Mouse (Mus musculus) forebrain, postnatal 0 days (tissue): Measurements from ENCODE around the gene Sox5. TPM values are rescaled to one million over a fixed set of nuclear protein-coding genes. Genes with fewer than 3 reads are reported as not detected.
A peak's percentile ranks its signal among the peaks of the same experiment; 100 is the strongest.

Experiments
- ATAC-seq: fragments of 200-750 bp; cut with Nextera tagmentation; 2 replicates; pipeline ENCODE4 v1.8.0; 2017; ENCODE audit warnings: mild to moderate bottlenecking, moderate library complexity
- DNase-seq: peaks from one replicate; pipeline ENCODE4 v3.0.0-alpha.2; 2015
- H3K27ac ChIP-seq: fragments of 300-500 bp; sonication (generic); 2 replicates; pipeline ENCODE4 v1.5.1; 2014; ENCODE audit warnings: low read depth, mild to moderate bottlenecking, antibody characterized with exemption, low read length, moderate library complexity, mixed read lengths
- H3K27me3 ChIP-seq: fragments of 300-500 bp; sonication (generic); 2 replicates; pipeline ENCODE4 v1.6.1; 2014; ENCODE audit warnings: mild to moderate bottlenecking, low read length, mixed read lengths; ENCODE audit not compliant: insufficient read depth
- H3K36me3 ChIP-seq: fragments of 300-500 bp; sonication (generic); 2 replicates; pipeline ENCODE4 v1.6.1; 2014; ENCODE audit warnings: mild to moderate bottlenecking, moderate library complexity; ENCODE audit not compliant: insufficient read depth
- H3K4me1 ChIP-seq: fragments of 300-500 bp; sonication (generic); 2 replicates; pipeline ENCODE4 v1.6.1; 2014; ENCODE audit warnings: antibody characterized with exemption; ENCODE audit not compliant: insufficient read depth
- H3K4me2 ChIP-seq: fragments of 300-500 bp; sonication (generic); 2 replicates; pipeline ENCODE4 v1.6.1; 2014; ENCODE audit warnings: low read depth, mild to moderate bottlenecking, moderate library complexity
- H3K4me3 ChIP-seq: fragments of 300-500 bp; sonication (generic); 2 replicates; pipeline ENCODE4 v1.5.1; 2014; ENCODE audit warnings: low read depth, low read length, mixed read lengths
- H3K9ac ChIP-seq: fragments of 300-500 bp; sonication (generic); 2 replicates; pipeline ENCODE4 v1.6.1; 2014; ENCODE audit warnings: mild to moderate bottlenecking
- H3K9me3 ChIP-seq: fragments of 300-500 bp; sonication (generic); 2 replicates; pipeline ENCODE4 v1.6.1; 2016; ENCODE audit warnings: low read length
- CTCF ChIP-seq: sonication (generic); IDR thresholded peaks from 2 replicates; pipeline ENCODE4 v1.5.1; 2016; ENCODE audit warnings: antibody characterized with exemption, control low read depth, low read depth
- WGBS: fragments of 180-500 bp; shearing (Covaris S2); extraction: QIAGEN DNeasy Blood & Tissue Kit; methylation state at CpG from one replicate; pipeline ENCODE4 v1.1.7; 2014; 5-methylcytosine and 5-hydroxymethylcytosine counted together
- polyA plus RNA-seq: library from polyadenylated mRNA; unstranded; fragments of >200 nt; fragmentation: Nextera tagmentation; extraction: Ambion mirVana; gene quantifications from 2 replicates; pipeline ENCODE4 v1.2.1, GENCODE M21; 2015
- total RNA-seq: library from RNA; depleted of rRNA; stranded (reverse); fragments of >200 nt; gene quantifications from 2 replicates; pipeline ENCODE4 v1.2.3, GENCODE M21; 2014

The Sox5 gene
- total and polyA plus RNA-seq, 2 experiments from 2014 or later = 31.6 to 62.8 TPM

- DNase-seq (no peak), ATAC-seq (no peak)
- TF ChIP-seq CTCF = no peak
- H3K36me3 ChIP-seq = no peaks in the 10 kb centered on the region
- H3K9ac ChIP-seq = no peak overlapping the region
- no peak overlapping the region for H3K4me3 ChIP-seq
- 96% methylated on average over 1 of the region's 1 CpGs for WGBS
- H3K27ac ChIP-seq = no peak overlapping the region
- no peaks in the 10 kb centered on the region for H3K27me3 ChIP-seq
- no peak overlapping the region for H3K4me2 ChIP-seq
- no peaks in the 10 kb centered on the region for H3K9me3 ChIP-seq
- no peaks in the 10 kb centered on the region; the same call in 1 of the 2 replicates for H3K4me1 ChIP-seq
These were observed 73.8 kb downstream of the Sox5 start for GRCm38 (mm10) chr6:144707976-144708375.

DNA sequence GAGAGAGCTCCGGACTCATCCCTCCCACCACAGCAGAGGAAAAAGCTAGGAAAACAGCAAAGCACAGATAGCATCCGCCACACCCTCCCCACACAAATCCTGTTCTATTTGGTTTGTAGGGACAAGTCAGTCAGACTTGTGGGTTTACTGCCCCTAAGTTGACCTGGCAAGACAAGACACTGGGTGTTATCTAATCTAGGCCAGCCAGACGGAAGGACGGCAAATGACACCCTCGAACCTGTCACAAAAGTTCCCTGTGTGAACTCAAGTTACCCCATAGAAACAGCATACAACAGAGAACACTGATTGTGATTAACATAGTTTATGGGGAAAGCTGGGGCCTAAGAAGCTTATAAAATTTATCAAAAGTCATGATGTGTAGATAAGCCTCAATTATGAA lies 76.8 kb downstream of the Sox5 start:
- no peaks in the 10 kb centered on the region for H3K4me1 ChIP-seq
- no peak overlapping the region for H3K27ac ChIP-seq
- TF ChIP-seq CTCF = no peak
- DNase-seq (no peak), ATAC-seq (no peak)
- H3K9me3 ChIP-seq = no peaks in the 10 kb centered on the region
- H3K4me3 ChIP-seq = no peak overlapping the region
- 95% methylated on average over 5 of the region's 5 CpGs for WGBS
- H3K4me2 ChIP-seq = no peak overlapping the region
- H3K27me3 ChIP-seq = no peaks in the 10 kb centered on the region
- H3K36me3 ChIP-seq = no peaks in the 10 kb centered on the region
- H3K9ac ChIP-seq = no peak overlapping the region

DNA sequence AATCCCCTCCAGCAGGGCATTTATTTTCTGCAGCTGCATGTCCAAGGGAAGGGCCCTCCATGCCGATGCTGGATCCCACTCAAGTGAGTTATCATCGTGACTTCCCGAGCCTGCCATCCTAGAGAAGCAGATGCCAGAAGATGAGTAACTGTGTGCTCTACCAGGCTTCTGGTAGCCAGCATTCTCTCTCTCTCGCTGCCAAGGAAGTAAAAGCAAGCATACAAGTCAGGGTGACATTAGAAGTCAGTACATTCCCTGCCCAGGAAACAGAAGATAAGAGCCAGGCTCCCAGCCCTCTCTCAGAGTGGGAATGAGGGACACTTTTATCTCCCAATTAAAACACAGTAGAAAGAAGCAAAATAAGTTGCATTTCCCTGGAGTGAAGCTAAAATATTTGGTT lies 86.1 kb downstream of the Sox5 start:
- no peak overlapping the region for H3K4me2 ChIP-seq
- no peak overlapping the region for H3K4me3 ChIP-seq
- H3K9me3 ChIP-seq = no peaks in the 10 kb centered on the region
- DNase-seq (peak; percentile 35), ATAC-seq (peak; percentile 65)
- no peaks in the 10 kb centered on the region for H3K27me3 ChIP-seq
- 59% methylated on average over 4 of the region's 4 CpGs for WGBS
- H3K9ac ChIP-seq = no peak overlapping the region
- no peaks in the 10 kb centered on the region for H3K36me3 ChIP-seq
- no peaks in the 10 kb centered on the region for H3K4me1 ChIP-seq
- TF ChIP-seq CTCF = no peak
- H3K27ac ChIP-seq = no peak overlapping the region

- ATAC-seq (no peak), DNase-seq (no peak)
- no peak overlapping the region for H3K4me3 ChIP-seq
- H3K36me3 ChIP-seq = no peaks in the 10 kb centered on the region
- no peaks in the 10 kb centered on the region for H3K27me3 ChIP-seq
- H3K4me1 ChIP-seq = no peaks in the 10 kb centered on the region
- no peak overlapping the region for H3K4me2 ChIP-seq
- no peak for TF ChIP-seq CTCF
- no peaks in the 10 kb centered on the region for H3K9me3 ChIP-seq
- H3K9ac ChIP-seq = no peak overlapping the region
- WGBS = 81% methylated on average over 7 of the region's 7 CpGs
- H3K27ac ChIP-seq = no peak overlapping the region
These were observed 88.4 kb downstream of the Sox5 start for GRCm38 (mm10) chr6:144693211-144693899.

DNA sequence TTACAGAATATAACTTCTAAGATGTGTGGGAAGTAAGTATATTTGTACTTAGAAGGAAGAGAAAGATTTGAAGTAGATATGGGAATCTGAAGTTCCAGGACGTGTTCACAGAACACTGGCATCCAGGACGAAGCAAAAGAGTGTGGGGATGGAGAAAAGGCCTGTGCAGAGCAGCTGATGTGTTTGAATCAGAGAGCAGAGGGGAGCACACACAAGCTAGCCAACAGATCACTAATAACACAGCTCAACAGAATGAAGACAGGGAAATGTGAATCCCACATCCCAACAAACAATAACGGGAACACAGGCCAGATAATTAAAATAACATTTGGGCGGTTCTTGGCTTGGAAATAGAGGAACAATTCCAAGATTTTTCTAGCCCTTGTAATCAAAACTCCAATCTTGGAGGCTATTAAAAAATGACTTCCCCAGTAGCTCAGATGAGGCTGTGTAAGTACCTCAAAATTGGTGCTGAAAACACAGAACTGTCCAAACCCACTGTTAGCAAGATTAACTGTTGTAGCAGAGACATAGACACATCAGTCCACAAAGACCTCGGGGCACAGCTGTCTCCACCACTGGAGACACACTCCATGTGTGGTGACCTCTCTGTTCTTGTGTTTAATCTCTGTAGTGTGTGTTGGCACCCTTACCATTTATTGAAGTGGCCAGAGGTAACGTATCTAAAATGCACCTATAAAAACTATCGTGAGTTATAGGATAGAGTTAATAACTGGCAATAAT lies 90.3 kb downstream of the Sox5 start:
- Histone ChIP-seq H3K4me1 (no peaks in the 10 kb centered on the region), H3K27me3 (no peaks in the 10 kb centered on the region), H3K36me3 (no peaks in the 10 kb centered on the region), H3K4me2 (no peak overlapping the region), H3K9ac (no peak overlapping the region), H3K9me3 (no peaks in the 10 kb centered on the region), H3K4me3 (no peak overlapping the region), H3K27ac (no peak overlapping the region)
- no peak for TF ChIP-seq CTCF
- DNase-seq = peak; percentile 21
- no peak for ATAC-seq
- 60% methylated on average over 7 of the region's 7 CpGs for WGBS

- no peak for ATAC-seq
- no peaks in the 10 kb centered on the region for H3K9me3 ChIP-seq
- DNase-seq = no peak
- no peaks in the 10 kb centered on the region for H3K4me1 ChIP-seq
- no peak overlapping the region for H3K4me2 ChIP-seq
- H3K27me3 ChIP-seq = no peaks in the 10 kb centered on the region
- no peak overlapping the region for H3K9ac ChIP-seq
- no peaks in the 10 kb centered on the region for H3K36me3 ChIP-seq
- 92% methylated on average over 3 of the region's 3 CpGs for WGBS
- H3K27ac ChIP-seq = no peak overlapping the region
- TF ChIP-seq CTCF = no peak
- H3K4me3 ChIP-seq = no peak overlapping the region
These were observed 92.7 kb downstream of the Sox5 start for GRCm38 (mm10) chr6:144689076-144689475.

DNA sequence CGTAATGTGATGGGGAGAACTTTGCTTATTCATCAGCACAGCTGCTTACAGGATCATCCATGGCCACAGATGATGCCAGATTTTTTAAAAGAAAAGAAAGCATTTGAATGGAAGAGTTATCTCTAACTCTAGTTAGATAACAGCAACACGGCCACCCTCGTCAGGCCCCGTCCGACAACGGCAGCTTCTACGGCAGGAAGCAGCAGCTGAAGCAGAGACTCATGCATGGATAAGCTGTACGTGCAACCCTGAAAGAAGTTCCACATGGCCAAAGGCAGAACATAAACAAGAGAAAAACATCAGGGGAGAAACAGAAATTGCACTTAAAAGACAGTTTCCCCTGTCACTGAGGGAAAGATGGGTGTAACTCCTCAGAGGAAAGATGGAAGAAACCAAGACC lies 94.1 kb downstream of the Sox5 start:
- no peaks in the 10 kb centered on the region for H3K4me1 ChIP-seq
- TF ChIP-seq CTCF = no peak
- ATAC-seq (no peak), DNase-seq (no peak)
- no peak overlapping the region for H3K9ac ChIP-seq
- H3K27me3 ChIP-seq = no peaks in the 10 kb centered on the region
- WGBS = 77% methylated on average over 8 of the region's 8 CpGs
- H3K4me3 ChIP-seq = no peak overlapping the region
- H3K27ac ChIP-seq = no peak overlapping the region
- H3K9me3 ChIP-seq = no peaks in the 10 kb centered on the region
- H3K4me2 ChIP-seq = no peak overlapping the region
- H3K36me3 ChIP-seq = no peaks in the 10 kb centered on the region
